Mouse (Mus musculus) heart, postnatal 0 days (tissue): ENCODE data around the gene Avpr1a.

Experiments
- CTCF ChIP-seq: IDR thresholded peaks from 2 replicates; pipeline ENCODE4 v1.5.1; 2016; ENCODE audit warnings: antibody characterized with exemption, control low read depth, low read depth
- EP300 ChIP-seq: IDR thresholded peaks from 2 replicates; pipeline ENCODE4 v1.6.1; 2016; ENCODE audit warnings: antibody characterized with exemption, low read depth

GRCm38 (mm10) chr10:122447861-122448716 lies at the start of gene Avpr1a:
- TF ChIP-seq CTCF, result no peak
- TF ChIP-seq EP300, result no peak
